Mouse (Mus musculus): ENCODE measurements around the gene Hist1h2ak. TPM values are rescaled to one million over a fixed set of nuclear protein-coding genes. Genes with fewer than 3 reads are reported as not detected.
"Not testable (repeated sequence)": the region's sequence is repeated elsewhere in the genome, so short reads cannot be mapped to it uniquely, and the experiment has no call there.

The Hist1h2ak gene
- total RNA-seq, 4 experiments from 2014 or later, result 6.2 to 10.4 (median 7.6) TPM

DNA sequence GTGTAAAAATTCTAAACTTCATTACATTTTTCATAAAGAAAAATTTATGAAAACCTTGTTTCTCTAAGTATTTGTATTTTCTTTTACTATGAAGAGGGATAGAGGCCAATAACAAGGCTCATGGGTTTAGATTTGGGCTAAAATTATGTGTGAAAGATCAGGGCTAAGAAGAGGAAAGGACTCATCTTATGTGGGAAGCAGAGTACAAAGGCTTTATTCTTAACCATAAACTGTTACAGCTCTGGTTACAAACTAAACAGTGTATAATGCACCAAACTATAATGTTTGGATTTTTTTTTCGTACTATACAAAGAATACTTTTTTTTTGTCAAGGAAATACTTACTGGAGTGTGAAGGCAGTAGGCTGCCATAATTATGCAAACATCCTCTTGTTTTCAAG lies 2.1 kb upstream of the Hist1h2ak start:
- no peak for DNase-seq

DNA sequence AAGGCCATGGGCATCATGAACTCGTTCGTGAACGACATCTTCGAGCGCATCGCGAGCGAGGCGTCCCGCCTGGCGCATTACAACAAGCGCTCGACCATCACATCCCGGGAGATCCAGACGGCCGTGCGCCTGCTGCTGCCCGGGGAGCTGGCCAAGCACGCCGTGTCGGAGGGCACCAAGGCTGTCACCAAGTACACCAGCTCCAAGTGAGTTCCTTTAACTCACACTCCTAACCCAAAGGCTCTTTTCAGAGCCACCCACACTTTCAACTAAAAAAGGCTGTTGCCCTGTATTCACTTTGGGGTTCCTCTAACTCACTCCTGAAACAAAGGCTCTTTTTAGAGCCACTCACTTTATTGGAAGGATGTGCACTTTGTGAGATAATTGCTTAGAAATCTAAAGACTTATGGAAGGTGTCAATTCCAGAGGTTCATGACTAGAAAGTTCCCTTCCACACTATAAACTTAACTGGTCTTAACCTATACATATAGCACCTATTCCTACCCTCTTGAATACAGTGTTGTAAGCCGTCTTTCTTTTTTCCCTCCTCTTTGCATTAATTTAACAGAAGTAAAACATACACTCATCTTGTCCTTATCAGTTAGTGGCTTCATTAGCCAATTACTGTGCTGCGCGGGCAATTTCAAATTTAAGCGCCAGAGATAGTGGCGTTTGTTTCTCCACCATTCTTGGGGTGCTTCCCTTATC lies 821 bp upstream of the Hist1h2ak start:
- DNase-seq, result not testable (repeated sequence)

DNA sequence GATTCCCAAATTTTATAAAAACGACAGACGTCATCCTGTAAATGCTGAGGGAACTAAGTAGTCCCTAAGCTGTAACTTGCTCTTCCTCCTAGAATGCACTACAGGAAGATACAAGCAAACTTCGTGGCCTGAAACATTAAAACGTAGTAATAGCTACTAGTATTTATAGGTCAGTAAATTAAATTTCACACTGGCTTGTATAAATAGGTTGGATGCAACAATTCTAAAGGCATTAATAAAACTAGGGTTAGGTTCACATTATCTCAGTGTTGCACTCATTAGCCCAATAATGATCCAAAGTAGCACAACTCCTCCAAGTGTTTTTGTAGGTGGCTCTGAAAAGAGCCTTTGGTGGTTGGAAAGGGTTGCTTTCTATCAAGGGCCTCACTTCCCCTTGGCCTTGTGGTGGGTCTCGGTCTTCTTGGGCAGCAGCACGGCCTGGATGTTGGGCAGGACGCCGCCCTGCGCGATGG lies 540 bp downstream of the Hist1h2ak start:
- no peak for DNase-seq

DNA sequence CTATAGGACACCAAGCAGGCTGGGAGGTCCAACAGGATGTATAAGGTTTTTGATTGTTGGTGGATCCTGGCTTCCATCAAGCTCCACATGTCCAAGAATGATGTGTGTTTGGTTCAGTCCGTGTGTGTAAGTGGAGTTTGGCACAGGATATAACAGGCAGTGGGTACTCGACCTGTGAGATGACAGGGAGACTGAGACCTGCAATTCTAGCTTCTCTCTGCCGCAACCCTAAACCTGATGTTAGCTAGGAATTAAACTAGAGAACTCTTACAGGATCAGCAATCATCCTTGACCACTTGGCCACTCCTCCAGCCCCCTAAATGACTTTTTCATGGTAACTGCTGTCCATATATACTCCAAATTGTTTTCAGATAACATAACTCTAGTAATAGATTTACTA lies 1.3 kb downstream of the Hist1h2ak start:
- no peak for DNase-seq

DNA sequence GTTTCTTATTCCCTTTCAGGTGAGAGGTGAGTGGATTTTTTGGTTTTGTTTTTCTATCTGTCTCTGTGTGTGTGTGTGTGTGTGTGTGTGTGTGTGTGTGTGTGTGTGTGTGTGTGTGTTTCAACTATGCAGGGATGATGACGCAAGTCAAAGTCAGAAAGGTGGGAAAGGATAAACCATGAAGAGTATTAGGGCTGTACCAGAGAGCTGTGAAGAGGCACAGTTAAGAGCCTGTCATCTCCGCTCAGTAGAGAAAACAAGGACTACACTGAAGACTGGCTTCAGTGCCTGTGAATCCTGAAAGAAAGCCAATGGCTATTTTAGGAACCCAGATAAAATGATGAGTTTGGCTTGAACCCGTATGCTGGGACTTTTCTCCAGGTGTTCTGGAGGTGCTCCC lies 1.8 kb downstream of the Hist1h2ak start:
- no peak for DNase-seq

DNA sequence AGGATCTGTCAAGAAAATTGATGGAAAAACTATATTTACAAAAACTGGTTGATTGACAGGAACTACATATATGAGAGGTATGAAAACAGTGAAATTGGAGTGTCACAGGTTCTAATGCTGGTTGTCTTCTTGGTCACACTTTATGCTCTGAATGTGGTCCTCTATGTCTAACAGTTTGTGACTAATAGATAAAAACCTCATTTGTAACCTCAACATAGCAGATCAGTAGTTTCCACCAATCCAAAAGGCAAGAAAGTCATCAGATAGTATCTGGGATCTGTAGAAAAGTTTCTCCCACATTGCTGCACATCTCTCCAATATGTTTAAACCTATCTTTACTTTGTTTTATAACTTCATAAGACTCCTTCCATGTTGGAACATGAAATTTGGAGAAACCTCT lies 2.2 kb downstream of the Hist1h2ak start:
- DNase-seq, result no peak

DNA sequence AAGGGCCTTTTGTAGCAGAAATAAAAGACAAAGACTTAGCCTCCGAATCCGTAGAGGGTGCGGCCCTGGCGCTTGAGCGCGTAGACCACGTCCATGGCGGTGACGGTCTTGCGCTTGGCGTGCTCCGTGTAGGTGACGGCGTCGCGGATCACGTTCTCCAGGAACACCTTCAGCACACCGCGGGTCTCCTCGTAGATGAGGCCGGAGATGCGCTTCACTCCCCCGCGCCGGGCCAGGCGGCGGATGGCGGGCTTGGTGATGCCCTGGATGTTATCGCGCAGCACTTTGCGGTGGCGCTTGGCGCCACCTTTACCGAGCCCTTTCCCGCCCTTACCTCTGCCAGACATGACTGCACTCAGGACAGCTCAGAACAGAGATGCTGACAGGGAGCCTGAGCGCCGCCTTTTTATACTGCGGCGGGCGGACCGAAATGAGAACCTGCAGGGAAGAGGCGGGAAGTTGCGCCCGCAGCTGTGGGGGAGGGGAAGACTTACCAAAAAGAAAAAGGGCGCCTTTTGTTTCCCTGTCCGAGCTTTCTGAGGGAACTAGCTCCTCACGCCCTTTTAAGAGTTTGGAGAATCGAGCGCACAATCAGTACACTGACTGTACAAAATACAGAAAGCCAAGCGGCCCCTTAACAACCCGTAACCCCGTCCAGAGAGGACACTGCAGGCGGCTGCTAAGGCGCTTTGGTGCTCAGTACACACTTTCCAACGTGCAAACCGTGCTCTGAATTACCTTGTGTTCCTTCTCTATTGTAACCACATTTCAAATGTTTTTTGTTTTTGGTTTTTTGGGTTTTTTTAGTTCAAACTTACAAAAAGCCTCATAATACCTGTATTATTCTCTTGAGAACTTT lies 3.2 kb downstream of the Hist1h2ak start, which contains the start of gene Hist1h4k:
Hist1h4k (minus strand) TSS at position 347 of the 859 bp plus-strand sequence.
- peak; percentile 83 for DNase-seq

DNA sequence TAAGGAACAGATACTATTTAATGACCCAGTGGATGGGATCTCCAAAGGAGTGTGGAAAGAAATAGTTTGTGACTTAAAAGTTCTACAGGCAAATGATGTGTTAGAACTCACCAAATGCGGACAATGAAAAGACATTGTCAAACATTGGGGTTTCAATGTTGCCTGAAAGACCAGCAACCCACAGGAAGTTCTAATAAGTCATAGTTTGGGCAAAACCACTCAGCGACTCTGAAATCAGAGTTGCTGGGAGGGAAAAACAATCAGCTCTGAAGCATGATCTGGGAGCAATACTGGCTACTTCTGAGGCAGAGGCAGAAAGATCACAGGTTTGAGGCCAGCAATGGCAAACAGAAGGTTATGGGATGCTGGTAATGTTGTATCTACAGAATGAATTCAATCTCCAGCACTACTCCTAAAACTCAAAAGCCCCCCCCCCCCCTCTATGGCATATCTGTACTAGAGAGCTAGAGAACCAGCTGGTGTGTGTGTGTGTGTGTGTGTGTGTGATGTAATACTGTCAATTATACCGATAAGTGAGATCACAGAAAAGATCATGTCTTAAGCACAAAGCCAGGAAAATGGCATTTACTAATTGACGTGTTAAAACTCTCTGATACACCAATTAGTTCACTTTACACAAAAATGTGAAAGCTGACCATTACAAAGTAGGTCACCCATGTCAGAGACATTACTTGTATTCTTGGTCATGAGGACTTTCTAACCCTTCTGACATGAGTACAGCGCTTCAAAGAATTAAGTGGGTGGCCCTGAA lies 4.1 kb downstream of the Hist1h2ak start:
- DNase-seq, result no peak

DNA sequence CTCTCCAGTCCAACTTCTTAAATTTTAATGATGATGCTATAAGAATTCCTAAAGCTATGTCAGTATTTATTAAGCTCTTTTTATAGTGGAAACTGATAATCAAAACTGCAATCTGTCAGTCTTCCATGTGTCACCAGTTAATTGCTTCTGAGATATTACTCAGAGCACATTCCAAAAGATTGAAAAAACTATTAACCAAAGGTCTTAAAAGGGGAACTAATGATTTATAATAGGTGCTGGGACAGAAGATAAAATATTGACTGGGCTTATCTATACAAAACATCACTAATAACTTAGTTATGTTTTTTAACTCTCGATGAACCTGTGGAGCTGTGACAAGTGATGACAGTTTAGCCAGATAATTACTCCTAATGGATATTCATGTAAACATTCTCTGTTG lies 8.6 kb downstream of the Hist1h2ak start:
- DNase-seq, result no peak

DNA sequence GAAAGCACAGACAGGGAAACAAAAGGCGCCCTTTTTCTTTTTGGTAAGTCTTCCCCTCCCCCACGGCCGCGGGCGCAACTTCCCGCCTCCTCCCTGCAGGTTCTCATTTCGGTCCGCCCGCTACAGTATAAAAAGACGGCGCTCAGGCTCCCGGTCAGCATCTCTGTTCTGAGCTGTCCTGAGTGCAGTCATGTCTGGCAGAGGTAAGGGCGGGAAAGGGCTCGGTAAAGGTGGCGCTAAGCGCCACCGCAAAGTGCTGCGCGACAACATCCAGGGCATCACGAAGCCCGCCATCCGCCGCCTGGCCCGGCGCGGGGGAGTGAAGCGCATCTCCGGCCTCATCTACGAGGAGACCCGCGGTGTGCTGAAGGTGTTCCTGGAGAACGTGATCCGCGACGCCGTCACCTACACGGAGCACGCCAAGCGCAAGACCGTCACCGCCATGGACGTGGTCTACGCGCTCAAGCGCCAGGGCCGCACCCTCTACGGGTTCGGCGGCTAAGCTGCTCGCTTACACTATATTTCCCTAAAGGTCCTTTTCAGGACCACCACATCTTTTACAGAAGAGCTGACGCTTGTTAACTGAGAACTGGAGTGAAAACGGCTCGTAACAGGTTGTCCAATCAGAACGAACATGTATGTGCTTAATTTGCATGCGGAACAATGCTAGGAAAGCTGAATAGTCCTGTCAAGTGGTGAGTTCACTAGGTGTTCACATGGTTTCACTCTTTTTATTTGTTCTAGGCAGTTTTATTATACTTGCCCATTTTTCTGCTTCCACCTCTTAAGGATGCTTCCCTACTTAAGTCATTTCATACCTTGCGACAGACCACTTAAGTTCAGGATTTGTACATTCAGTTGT lies 18.5 kb downstream of the Hist1h2ak start, which contains the start of gene Hist1h4j:
Hist1h4j (plus strand) TSS at position 159 of the 862 bp plus-strand sequence.
- peak; percentile 47 for DNase-seq

DNA sequence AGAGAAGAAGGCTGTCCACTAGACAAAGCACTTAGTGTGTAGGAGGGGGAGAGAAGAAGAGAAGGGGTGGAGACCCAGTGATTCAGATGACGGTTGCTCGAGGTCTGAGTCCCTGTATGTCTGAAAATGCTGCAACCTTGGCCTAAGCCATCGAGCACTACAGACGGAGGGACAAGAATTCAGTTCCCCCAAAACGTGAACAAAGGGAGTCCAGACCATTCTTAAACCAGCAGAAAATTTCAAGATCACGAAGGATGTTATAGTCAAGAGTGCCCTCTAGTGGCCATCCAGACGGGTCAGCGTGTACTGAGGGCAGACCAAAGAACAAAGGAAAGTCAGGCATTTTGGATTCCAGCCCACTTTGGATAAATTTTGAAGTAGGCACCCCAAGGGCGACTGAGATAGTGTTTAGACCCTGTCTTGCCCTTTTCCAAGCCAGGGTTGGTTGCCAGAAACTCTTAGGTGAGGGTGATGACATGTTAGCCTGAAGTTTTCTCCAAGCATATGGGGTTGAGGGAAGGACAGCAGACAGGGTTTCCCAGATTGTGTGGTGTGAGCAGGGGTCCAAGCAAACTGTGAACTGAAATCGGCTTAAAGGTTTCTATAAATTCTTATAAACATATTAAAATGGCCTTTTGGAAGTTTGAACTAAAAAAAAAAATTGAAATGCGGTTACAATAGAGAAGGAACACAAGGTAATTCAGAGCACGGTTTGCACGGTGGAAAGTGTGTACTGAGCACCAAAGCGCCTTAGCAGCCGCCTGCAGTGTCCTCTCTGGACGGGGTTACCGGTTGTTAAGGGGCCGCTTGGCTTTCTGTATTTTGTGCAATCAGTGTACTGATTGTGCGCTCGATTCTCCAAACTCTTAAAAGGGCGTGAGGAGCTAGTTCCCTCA lies 19.4 kb downstream of the Hist1h2ak start:
- DNase-seq, result peak; percentile 58

DNA sequence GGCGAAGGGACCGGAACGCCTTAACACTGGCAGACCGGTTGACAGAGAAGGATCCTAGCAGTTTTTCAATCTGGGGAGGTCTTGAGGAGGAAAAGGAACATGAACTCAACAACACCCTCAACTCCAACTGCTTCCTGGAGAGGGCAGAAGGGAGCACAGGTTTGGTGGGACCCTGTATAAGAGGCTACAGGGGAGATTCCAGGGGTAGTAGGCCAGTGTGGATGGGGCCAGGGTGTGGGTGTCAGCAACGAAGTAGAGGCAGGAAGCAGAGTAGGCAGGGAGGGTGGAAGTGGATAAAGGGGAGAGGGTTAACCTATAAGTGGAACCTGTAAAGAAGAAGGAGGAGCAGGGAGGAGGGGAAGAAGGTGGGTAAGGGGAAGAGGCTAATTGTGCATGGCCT lies 20.2 kb downstream of the Hist1h2ak start:
- no peak for DNase-seq

DNA sequence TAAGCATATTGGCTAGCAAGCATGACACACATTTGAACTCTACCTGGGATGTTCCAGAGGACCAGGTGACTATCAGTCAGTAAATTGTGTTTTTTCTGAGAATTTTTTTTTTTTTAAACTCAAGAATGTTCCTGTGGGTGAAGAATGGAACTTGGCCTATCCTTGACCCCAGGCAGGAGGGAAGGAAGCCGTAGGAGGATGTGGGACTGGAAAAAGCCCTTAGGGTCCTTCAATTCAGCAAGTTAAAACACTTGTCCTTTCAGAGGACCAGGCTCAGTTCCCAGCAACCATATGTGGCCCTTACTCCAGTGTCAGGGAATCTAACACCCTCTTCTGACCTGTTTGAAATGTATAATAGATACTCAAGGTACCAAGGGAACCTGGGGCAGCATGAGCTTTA lies 24.1 kb downstream of the Hist1h2ak start:
- DNase-seq, result no peak

DNA sequence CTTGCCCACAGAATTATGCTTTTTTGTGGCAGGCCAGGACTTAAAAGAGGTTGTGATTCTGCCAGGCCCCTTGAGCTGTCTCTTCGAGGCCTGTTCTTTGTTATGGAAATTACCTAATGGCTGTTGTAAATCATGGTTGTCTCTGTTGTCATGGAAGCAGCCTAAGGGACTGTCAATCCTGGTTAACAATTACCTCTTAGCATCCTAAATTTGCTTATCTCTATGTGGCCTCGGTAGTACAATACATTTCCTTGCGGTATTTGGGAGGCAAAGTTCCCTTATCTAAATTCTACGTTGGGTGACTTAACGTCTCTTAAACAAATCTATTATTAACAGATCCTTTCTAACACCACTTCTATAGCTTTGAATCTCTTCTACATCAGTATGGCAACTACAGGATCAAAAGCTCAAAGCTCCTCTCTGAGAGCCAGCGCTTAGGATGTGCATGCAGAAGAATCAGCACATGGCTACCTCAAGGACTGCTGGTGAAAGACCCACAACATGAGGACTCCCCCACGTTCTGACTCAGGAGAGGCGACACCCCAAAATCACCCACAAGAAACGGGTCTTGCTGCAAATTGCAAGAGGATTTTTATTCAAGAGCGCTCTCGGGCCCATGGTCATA lies 25.6 kb downstream of the Hist1h2ak start:
- DNase-seq, result no peak

DNA sequence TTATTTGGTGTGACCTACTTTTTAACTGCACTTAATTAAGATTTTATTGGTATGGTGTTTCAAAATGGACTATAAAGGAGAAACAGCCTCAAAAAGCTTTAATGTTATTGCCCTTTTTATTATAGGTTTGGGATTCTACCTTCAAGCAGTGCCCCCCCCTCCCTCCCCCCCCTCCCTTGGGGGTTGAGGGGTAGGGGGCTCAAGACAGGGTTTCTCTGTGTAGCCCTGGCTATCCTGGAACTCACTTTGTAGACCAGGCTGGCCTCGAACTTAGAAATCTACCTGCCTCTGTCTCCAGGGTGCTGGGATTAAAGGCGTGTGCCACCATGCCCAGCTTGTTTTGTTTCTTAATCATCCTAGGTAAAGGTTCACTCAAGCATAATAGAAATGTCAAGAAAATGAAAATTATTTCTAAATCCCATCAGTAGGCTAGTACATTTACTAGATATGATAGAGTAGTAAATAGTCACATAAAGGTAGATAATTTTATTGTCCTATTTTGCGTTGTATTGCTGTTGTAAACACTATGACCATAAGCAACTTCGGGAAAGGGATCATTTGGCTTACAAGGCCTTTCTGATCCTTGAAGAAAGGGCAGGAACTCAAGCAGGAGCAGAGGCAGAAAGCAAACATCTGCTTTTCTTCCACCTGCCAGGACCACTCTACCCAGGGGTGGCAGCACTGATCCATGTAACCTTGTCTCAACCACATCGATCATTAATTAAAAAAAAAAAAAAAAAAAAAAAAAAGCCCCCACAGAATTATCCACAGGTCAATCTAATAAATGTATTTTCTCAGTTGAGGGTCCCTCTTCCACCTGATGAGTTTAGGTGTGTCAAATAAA lies 30.4 kb downstream of the Hist1h2ak start:
- DNase-seq, result no peak

DNA sequence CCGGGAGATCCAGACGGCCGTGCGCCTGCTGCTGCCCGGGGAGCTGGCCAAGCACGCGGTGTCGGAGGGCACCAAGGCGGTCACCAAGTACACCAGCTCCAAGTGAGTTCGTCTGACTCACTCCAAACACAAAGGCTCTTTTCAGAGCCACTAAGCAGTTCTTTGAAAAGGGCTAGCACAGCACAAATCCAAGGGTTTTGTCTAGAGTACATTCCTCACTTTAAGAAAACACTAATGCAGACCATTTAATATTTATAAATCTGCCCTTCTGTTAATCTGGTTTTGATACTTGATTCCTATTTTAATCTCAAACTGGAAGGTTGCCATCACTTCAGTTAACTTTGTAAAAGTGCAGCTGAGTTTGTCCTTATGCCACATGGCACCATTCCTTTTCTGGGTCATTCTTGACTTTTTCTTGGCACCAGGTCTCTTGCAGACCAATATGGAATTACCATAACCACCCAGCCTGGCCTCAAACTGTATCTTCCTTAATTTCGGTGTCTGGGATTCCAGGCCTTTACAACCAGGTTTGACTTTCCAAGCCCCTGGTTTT lies 31.2 kb downstream of the Hist1h2ak start:
- DNase-seq, result no peak

DNA sequence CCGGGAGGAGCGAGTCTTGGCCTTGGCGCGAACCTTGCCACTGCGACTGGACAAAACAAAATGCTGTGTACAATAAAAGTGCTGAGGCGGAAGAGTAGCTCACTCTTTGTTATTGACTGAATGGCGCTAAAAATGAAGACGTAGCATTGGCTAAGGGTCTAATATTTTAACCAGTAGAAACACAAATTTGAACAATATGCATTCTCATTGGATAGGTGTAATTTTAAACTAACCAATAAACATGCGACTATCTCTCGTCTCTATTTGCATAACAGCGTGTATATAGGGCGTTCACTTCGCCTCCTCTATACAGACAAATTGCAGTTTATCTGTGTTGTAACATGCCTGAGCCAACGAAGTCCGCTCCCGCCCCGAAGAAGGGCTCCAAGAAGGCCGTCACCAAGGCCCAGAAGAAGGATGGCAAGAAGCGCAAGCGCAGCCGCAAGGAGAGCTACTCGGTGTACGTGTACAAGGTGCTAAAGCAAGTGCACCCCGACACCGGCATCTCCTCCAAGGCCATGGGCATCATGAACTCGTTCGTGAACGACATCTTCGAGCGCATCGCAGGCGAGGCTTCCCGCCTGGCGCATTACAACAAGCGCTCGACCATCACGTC lies 31.8 kb downstream of the Hist1h2ak start, which contains the start of gene Hist1h2bm:
Hist1h2bm (plus strand) TSS at position 288 of the 616 bp plus-strand sequence.
- peak; percentile 43 for DNase-seq

DNA sequence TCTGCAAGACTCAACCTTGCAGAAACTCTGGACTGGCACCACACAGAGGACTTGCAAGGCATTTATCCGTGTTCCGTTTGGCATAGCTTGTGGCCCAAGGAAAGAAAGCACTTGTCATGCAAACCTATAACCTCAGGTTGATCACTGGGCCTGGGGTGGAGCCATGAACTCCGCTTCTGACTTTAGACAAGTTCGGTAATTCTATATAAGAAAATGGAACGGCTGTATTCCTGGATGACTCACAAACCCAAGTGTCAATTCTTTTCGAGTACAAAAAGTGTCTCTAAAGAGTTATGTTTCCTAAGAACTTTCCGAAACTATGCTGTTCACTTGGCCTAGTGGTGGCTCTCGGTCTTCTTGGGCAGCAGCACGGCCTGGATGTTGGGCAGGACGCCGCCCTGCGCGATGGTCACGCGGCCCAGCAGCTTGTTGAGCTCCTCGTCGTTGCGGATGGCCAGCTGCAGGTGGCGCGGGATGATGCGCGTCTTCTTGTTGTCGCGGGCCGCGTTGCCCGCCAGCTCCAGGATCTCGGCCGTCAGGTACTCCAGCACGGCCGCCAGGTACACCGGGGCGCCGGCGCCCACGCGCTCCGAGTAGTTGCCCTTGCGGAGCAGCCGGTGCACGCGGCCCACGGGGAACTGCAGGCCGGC lies 32.4 kb downstream of the Hist1h2ak start:
- DNase-seq, result not testable (repeated sequence)
